Mouse (Mus musculus) embryo, embryonic 11 days (tissue): ENCODE measurements around the gene Rnf145.
A peak's percentile ranks its signal among the peaks of the same experiment; 100 is the strongest.

Experiments
- DNase-seq: peaks from one replicate; pipeline ENCODE4 v3.0.0-alpha.2; 2015

Gene Rnf145

GRCm38 (mm10) chr11:44510371-44510770, 8.4 kb upstream of the Rnf145 start:
- no peak for DNase-seq

GRCm38 (mm10) chr11:44512044-44513025, 6.4 kb upstream of the Rnf145 start:
- DNase-seq, result no peak

- DNase-seq, result no peak
These were observed 5.7 kb upstream of the Rnf145 start for GRCm38 (mm10) chr11:44513026-44513422.

- DNase-seq, result no peak
These were observed 4.1 kb upstream of the Rnf145 start for GRCm38 (mm10) chr11:44514666-44515065.

GRCm38 (mm10) chr11:44516362-44516761, 2.4 kb upstream of the Rnf145 start:
- no peak for DNase-seq

GRCm38 (mm10) chr11:44517561-44518280, 1.0 kb upstream of the Rnf145 start:
- DNase-seq, result no peak

GRCm38 (mm10) chr11:44519096-44519949, 559 bp downstream of the Rnf145 start:
- DNase-seq, result peak; percentile 74

- peak; percentile 92 for DNase-seq
These were observed 1.4 kb downstream of the Rnf145 start for GRCm38 (mm10) chr11:44519950-44520761.

GRCm38 (mm10) chr11:44522594-44522993, 3.8 kb downstream of the Rnf145 start:
- DNase-seq, result no peak

GRCm38 (mm10) chr11:44525765-44526164, 7.0 kb downstream of the Rnf145 start:
- DNase-seq, result no peak

- no peak for DNase-seq
These were observed 8.0 kb downstream of the Rnf145 start for GRCm38 (mm10) chr11:44526654-44527263.

GRCm38 (mm10) chr11:44528560-44529199, 9.9 kb downstream of the Rnf145 start:
- no peak for DNase-seq

- no peak for DNase-seq
These were observed 10.4 kb downstream of the Rnf145 start for GRCm38 (mm10) chr11:44529200-44529599.

- DNase-seq, result no peak
These were observed 11.0 kb downstream of the Rnf145 start for GRCm38 (mm10) chr11:44529716-44530115.

- no peak for DNase-seq
These were observed 11.6 kb downstream of the Rnf145 start for GRCm38 (mm10) chr11:44530382-44530781.

GRCm38 (mm10) chr11:44530867-44531266, 12.1 kb downstream of the Rnf145 start:
- no peak for DNase-seq

GRCm38 (mm10) chr11:44531617-44532016, 12.9 kb downstream of the Rnf145 start:
- DNase-seq, result no peak

- no peak for DNase-seq
These were observed 14.3 kb downstream of the Rnf145 start for GRCm38 (mm10) chr11:44532846-44533781.

GRCm38 (mm10) chr11:44534999-44535750, 16.4 kb downstream of the Rnf145 start:
- no peak for DNase-seq
